Mouse (Mus musculus) G1E-ER4 (cell line): Measurements from ENCODE around the gene Mtmr3. TPM values are rescaled to one million over a fixed set of nuclear protein-coding genes. Genes with fewer than 3 reads are reported as not detected.

Source experiments
- GATA1 ChIP-seq: IDR thresholded peaks from one replicate; pipeline ENCODE4 v1.8.0; 2012; ENCODE audit warnings: low read length, inconsistent platforms
- polyA plus RNA-seq: library from polyadenylated mRNA; stranded (reverse); fragments of >175 nt; gene quantifications from 2 replicates; pipeline ENCODE4 v1.2.3, GENCODE M21; 2012

Gene Mtmr3
- polyA plus RNA-seq, 1 experiment = 20.9 TPM

GRCm38 (mm10) chr11:4498774-4499173, 95.9 kb downstream of the Mtmr3 start:
- TF ChIP-seq GATA1 = no peak

GRCm38 (mm10) chr11:4497501-4498118, 97.1 kb downstream of the Mtmr3 start:
- no peak for TF ChIP-seq GATA1

- TF ChIP-seq GATA1 = no peak
These were observed 99.6 kb downstream of the Mtmr3 start for GRCm38 (mm10) chr11:4495021-4495540.

GRCm38 (mm10) chr11:4489207-4489606, 105.5 kb downstream of the Mtmr3 start:
- no peak for TF ChIP-seq GATA1

- no peak for TF ChIP-seq GATA1
These were observed 105.9 kb downstream of the Mtmr3 start for GRCm38 (mm10) chr11:4488798-4489197.

- no peak for TF ChIP-seq GATA1
These were observed 106.3 kb downstream of the Mtmr3 start for GRCm38 (mm10) chr11:4488367-4488766.

- no peak for TF ChIP-seq GATA1
These were observed 107.2 kb downstream of the Mtmr3 start for GRCm38 (mm10) chr11:4487401-4487965.

- TF ChIP-seq GATA1 = no peak
These were observed 110.1 kb downstream of the Mtmr3 start for GRCm38 (mm10) chr11:4484541-4484940.

- no peak for TF ChIP-seq GATA1
These were observed 112.0 kb downstream of the Mtmr3 start for GRCm38 (mm10) chr11:4482641-4483040.

GRCm38 (mm10) chr11:4476184-4476697, 118.4 kb downstream of the Mtmr3 start:
- TF ChIP-seq GATA1 = no peak

- TF ChIP-seq GATA1 = no peak
These were observed 122.0 kb downstream of the Mtmr3 start for GRCm38 (mm10) chr11:4472464-4473179.

- no peak for TF ChIP-seq GATA1
These were observed 122.9 kb downstream of the Mtmr3 start for GRCm38 (mm10) chr11:4471734-4472133.

- no peak for TF ChIP-seq GATA1
These were observed 123.4 kb downstream of the Mtmr3 start for GRCm38 (mm10) chr11:4471251-4471650.

GRCm38 (mm10) chr11:4469091-4469490, 125.6 kb downstream of the Mtmr3 start:
- no peak for TF ChIP-seq GATA1

- no peak for TF ChIP-seq GATA1
These were observed 127.2 kb downstream of the Mtmr3 start for GRCm38 (mm10) chr11:4467436-4467835.

- TF ChIP-seq GATA1 = no peak
These were observed 128.5 kb downstream of the Mtmr3 start for GRCm38 (mm10) chr11:4466191-4466590.
